Mouse (Mus musculus) heart, postnatal 0 days (tissue): ENCODE data around the gene Letm1.

Source experiments
- CTCF ChIP-seq: IDR thresholded peaks from 2 replicates; pipeline ENCODE4 v1.5.1; 2016; ENCODE audit warnings: antibody characterized with exemption, control low read depth, low read depth
- EP300 ChIP-seq: IDR thresholded peaks from 2 replicates; pipeline ENCODE4 v1.6.1; 2016; ENCODE audit warnings: antibody characterized with exemption, low read depth

GRCm38 (mm10) chr5:33818104-33818503 lies 35.5 kb upstream of the Letm1 start:
- TF ChIP-seq CTCF (no peak), EP300 (no peak)
